Mouse (Mus musculus): ENCODE measurements around the gene Ndc80.
"Not testable (repeated sequence)": the region's sequence is repeated elsewhere in the genome, so short reads cannot be mapped to it uniquely, and the experiment has no call there.

The Ndc80 gene

DNA sequence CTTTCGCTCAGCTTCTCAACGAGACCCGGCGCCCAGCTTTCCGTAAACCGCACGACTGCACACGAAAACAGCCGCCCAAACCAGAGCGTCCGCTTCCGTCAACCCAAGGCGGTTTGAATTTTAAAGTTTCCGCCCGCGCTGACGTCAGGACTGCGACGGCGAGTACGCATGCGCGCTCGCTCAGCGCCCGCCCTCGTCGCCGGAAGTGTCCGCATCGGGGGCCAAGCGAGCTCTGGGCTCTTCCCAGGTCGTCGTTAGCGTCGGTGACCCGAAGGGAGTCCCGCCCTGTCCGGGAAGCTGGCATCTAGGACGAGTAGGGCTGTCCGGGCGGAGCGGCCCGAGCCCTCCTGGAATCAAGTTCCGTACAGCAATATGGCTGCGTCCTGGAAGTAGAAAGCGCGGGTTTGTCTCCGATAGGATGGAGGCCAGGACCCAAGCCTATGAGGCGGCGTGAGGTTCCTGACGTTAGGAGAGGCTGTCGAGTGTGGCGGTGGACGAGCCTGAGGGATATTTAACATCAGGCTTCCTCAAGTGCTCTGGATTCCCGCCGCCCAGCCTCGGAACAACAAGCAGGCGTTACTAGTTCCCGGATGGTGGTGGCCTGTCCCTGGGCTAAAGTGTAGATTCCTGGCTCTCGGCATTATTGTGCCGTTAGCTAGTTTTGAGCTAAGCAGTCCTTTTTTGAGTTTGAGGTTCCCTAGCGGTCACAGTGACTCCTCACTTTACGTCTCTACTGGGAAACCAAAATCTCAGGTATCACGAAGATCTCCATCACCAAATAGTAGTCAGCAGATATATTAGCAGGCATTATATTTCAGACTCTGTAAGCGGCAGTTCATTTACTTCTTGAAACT, at the start of gene Ndc80:
Ndc80 (minus strand) TSS at position 147 of the 854 bp plus-strand sequence.
- DNase-seq = peak; percentile 92

DNA sequence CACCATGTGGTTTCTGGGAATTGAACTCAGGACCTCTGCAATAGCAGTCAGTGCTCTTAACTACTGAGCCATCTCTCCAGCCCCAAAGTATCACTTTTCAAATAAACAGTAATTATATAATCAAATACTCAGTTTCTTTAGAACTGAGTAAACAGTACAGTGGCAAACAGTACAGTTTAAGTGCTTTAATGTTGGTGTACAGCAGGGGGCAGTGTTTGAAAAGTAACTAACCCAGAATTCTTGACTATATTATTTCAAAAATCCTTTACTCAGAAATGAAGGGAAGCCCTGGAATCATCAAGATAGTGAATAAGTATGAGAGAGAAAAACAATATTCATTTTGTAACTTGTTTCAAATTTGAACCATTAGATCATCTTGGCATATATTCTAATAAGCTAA, 35.0 kb upstream of the Ndc80 start:
- no peak for DNase-seq

DNA sequence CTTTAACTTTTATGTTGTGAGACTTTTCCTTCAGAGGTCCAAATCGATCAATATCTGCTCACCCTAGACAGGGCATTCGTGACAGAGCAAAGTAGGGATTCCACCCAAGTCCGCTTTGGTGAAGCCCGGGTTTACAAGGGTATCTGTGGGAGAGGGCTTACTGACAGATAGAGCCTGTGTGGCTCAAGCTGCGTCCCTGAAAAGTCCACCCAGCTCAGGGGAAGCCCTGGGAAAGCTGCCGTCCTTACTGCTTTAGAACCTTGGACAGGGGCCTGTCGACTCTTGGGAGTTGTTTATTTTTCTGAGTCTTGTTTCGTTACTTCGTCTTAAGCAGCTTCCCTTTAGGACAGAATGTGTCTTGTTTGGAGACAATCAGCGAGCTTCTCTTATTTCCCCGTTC, 26.2 kb upstream of the Ndc80 start:
- DNase-seq = no peak

DNA sequence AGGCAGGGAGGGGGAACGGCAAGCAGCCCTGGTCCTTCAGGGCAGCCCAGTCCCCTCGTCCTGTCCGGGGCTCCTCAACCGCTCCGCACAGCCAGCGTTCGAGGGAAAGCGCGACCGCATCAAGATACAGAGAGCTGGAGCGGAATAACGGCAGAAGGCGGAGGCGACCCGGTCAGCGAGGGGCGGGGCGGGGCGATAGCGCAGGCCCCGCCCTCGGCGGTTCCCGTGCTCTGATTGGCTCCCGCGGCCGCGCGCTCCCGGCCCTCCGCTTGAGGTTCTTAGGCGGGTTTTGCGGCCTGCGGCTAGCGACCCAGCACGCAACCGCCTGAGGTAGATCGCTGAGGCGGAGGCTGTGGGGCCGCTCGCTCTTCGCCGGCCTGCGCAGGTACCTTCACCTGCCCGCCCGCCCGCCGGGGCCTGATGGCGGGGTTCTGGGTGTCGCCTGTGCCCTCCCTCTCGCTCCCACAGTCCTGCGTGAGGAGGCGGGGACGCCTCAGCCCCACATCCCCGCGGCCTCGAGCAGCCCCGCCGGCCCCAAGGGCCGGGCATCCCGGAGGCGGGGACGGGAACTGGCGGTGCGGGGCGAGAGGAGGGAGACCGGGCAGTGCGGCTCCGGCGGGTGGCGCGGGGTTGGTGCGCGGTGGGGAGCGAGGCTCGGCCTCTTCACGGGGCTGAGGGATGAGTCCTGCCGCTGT, 25.2 kb upstream of the Ndc80 start, which contains the start of gene Spdya:
Spdya (plus strand) TSS at position 305 of the 695 bp plus-strand sequence.
- DNase-seq = peak; percentile 92

DNA sequence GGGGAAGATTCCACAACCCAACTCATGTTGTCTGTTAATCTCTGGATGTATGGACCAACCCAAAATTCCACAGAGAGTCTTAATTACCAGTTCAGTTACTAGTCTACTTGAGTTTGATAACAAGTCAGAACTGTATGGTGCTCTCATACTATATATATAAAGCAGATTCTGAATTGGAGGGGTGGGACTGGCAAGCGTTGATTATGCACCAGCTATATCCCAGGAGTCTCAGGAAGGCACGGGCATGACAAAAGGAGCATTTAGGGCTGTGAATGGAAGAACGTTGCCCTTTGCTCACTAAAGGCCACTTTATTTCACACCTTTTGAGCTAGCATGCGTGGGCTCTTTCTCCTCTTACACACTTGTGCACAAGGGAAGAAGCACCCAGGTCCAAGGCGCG, 24.7 kb upstream of the Ndc80 start:
- no peak for DNase-seq

DNA sequence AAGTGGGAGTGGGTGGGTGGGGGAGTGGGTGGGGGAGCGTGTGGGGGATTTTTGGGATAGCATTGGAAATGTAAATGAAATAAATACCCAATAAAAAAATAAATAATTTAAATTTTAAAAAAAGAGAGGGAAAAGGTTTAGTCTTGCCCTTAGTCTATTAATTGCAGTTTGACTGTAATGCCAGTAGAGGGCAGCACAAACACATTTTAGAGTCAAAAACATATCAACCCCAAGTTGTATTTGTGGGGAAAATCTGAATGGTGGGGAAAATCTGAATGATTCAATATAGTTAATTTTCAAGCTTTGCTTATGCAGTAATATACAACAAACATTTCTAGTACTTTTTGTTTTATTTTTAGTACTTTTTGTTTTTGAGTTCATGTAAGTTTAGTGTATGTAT, 21.9 kb upstream of the Ndc80 start:
- no peak for DNase-seq

DNA sequence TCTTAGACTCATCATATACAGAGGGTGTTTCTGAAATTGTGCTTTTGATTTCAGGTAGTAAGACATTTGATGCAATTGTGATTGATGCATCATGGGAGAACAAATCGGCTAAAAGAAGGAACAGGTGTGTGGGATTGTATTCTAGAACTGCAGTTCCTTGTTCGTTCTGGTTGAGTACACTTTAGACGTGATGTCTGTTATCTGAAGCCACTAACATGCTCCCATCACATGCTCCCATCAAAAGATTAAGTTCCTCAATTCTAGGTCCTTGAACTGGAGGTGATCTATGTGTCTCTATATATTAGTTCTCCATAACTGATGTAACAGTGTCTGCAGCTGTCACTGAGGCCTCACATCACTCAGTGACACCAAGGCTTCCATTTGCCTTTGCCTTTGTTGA, 10.5 kb upstream of the Ndc80 start:
- no peak for DNase-seq

DNA sequence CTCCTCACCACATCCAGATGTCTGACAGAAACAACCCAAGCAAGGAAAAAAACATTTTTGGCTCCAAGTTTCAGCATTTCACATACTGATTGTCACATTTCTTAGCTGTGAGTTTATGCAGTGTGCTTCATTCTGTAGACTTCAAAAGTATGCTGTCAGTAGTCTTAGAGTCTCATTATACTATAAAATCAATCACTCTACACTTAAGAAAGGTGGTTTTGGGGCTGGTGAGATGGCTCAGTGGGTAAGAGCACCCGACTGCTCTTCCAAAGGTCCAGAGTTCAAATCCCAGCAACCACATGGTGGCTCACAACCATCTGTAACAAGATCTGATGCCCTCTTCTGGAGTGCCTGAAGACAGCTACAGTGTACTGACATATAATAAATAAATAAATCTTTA, 8.9 kb upstream of the Ndc80 start:
- DNase-seq = not testable (repeated sequence)

DNA sequence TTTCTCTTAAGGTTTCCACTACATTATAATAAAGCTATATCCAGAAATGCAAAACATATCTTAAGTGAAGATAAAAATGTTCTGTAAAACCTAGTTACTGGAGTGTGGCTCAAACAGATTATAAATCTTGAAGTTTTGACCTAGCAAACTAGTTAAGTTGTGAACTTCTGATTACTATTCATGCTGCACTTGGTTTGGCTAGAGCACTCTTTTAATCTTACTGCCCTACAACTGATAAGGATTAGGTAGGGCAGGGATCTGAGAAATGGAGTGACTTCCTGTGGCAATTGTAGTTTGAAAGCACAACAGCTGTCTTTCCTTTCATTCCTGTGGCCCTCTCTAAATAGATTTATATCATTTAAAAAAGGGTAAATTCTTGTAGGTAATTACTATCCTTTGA, 1.4 kb upstream of the Ndc80 start:
- DNase-seq = no peak

DNA sequence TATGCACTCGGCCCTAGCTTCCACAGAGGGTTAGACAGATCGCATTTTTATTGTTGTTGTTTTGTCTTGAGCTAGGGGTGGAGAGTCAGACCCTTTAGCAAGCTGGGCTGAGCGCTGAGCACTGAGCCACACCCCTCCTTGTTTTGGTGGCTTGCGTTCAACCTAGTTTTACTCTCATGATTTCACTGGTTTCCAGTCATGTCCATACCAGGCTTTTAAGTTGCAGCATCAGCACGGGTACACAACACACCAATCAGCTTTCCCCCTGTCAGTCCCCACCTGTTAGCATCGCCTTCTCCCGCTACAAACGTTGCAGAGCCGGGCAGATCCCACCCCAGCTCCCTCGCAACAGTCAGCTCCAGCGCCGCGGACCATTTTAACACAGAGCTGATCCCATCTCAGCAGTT, 352 bp downstream of the Ndc80 start:
- DNase-seq = peak; percentile 54

DNA sequence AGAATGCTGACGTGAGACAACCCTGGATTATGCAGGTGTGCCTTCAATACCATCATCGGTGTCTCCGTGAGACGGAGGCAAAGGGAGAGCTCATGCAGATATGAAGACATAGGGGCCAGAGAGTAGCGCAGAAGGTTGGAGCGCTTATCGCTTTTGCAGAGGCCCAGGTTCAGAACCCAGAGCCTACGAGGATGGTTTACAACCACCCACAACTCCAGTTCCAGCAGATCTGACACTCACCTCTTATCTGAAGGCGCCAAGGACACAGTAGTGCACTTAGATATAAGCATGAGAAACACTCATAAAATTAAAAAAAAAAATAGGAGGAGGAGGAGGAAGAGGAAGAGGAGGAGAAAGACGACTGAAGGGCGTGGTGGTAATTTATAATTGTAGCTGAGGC, 16.4 kb downstream of the Ndc80 start:
- peak; percentile 39 for DNase-seq

DNA sequence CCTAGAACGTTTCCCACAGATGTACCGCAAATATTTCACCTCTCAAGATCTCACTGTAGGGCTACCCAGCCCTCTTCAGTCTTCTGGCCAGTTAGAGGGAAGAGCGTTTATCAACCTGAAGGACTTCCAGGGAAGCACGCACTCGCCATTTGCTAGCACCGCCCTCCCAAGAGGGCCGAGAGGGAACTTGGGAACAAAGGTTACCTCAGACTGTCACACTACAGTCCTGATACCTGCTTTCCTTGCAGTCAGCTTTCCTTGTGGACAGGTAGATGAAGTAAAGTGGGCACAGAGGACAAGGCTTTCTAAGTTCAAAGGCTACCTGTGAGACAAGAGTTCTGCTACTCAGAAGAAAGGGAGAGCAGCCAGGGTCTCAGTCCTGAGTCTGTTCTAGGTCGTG, 19.8 kb downstream of the Ndc80 start:
- no peak for DNase-seq

DNA sequence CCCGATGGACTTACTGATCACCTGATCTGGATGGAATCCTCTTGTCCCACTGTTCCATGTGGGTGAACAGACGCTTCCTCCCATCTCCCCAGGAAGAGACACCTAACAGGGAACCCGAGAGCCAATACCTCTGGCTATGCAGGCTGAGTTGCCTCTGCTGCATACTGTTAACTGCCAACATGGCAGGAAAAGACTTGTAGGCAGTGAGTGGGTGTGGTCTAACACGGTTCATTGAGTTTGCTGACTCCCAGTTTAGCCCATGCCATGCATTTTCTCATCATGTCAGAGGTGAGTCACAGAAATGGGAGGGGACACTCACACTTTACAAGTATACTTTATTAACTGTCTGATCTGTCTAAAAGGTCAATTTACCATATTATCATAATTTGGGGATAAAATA, 30.9 kb downstream of the Ndc80 start:
- no peak for DNase-seq

DNA sequence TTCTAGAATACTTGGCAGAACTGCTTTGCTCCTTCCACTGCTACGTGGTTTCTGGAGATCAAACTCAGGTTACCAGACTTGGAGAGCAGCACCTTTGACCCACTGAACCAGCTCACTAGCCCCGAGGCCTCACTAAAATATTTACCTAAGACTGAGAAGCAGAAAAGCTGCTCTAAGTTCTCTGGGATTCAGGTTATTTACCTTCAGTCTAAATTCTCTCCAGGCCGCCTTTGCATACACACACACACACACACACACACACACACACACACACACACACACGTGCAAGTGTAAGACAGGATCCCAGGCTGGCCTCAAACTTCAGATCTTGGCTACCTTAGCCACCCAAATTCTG, 35.3 kb downstream of the Ndc80 start:
- no peak for DNase-seq

DNA sequence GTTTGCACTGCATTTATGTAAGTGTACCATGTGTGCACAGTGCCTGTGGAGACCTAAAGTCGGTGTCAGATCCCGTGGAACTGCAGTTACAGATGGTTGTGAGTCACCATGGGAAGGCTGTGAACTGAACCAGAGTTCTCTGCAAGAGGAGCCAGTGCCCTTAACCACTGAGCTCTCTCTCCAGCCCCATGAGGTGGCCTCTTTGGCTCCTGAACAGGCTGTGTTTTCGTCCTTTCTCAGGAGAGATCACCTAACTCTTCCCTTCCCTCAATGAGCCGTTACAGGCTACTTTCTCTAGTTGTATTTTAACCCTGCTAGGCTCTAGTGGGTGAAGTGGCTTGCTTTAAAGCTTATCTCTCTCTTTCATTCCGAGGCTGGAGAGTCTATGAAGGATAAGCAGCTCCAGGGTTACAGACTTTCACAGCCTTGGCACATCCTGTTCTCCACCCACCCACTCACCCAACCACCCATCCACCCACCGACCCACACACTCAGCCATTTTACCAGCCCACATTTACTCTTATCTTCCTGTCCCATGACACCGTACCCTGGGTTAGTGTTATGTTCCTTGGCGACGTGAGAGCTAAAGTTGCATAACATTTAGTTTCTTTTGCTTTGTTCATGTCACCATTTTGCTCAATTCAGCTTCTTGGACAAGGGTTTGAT, 35.9 kb downstream of the Ndc80 start:
- peak; percentile 28 for DNase-seq

DNA sequence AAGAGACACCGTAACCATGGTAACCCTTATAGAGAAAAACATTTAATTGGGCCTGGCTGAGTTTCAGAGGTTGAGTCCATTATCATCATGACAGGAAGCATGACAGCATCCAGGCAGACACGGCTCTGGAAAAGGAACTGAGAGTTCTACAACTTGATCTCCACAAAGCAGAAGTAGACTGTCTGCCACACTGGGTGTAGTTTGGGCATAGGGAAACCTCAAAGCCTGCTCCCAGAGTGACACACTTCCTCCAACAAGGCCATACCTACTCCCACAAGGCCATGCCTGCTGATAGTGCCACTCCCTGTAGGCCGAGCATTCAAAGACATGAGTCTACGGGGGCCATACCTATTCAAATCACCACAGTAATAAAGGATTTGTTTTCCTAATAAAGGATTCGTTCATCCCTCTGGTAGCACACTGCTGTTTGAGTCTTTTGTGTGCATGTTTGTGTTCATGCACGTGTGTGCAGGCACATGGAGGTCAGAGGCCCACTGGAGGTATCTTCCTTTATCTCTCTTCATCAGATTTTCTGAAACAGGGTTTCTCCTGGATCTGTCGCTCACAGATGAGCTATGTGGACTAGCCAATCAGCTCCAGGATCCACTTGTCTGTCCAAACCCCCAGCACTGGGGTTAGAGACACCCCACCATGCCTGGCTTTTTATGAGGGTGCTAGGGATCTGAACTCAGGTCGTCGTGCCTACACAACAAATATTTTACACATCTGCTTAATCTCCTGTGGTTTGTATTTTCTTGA, 36.8 kb downstream of the Ndc80 start:
- DNase-seq = no peak

DNA sequence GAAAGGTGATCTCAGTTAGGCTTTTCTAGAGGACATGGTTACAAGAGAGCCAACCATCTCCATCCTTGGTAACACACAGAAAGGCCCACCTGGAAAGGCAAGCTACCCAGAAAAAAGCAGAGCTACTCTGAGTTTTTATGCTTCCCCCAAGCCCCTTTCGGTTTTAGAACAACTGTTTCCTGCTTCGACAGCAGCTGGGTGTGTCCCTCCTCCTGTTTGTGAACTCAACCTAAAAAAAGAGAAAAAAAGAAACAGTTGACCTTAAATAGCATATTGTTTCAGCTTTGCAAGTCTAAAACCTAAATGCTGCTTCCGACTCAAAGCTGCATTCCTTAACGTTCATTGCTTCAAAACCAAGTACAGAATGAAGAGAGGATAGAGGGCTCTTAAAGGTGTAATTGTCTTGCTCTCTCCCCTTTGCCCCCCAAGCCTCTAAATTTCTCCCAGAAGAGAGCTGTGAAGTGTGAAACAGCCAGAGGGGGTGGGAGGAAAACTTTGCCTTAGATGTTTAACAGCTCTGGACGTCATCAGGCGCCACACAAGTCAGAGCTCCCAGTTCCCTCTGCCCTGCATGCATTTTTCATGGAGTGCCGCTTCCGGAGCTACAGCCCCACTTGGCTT, 40.3 kb downstream of the Ndc80 start:
- peak; percentile 13 for DNase-seq

DNA sequence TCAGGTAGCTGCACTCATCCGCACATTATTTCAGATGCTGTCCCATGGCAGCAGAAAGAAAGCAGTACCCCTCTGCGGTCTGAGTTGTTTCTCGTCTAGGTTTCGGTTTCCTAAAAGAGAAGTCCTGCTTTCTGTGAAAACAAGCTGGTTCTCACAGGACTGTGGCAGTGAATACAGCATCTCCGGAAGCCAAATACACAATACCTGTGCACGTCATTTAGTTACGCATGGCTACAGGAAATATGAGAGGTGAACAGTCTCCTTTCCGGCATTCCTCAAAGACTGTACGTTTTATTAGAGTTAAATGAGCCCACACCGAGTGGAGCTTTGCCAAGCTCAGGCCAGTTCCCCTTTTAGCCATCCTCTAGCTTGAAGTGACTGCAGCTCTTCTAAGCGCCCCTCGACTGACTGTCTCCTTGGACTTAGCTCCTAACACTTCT, 40.8 kb downstream of the Ndc80 start:
- DNase-seq = no peak

DNA sequence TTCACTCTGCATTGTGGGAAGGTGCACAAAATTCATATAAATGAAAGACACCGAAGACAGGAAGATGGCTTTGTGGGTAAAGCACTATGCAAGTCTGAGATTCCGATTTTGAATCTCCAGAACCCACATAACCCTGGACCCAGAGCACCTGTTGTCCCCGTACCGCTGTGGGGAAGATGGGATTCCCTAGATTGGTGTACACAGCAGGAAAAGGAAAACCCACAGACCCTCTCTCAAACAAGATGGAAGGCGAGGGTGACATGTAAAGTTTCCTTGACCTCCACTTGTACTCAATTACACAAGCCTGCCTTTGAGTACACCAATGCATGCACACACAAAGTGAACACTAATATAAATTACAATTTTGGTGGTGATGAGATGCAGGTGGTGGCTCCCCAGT, 41.9 kb downstream of the Ndc80 start:
- DNase-seq = no peak

DNA sequence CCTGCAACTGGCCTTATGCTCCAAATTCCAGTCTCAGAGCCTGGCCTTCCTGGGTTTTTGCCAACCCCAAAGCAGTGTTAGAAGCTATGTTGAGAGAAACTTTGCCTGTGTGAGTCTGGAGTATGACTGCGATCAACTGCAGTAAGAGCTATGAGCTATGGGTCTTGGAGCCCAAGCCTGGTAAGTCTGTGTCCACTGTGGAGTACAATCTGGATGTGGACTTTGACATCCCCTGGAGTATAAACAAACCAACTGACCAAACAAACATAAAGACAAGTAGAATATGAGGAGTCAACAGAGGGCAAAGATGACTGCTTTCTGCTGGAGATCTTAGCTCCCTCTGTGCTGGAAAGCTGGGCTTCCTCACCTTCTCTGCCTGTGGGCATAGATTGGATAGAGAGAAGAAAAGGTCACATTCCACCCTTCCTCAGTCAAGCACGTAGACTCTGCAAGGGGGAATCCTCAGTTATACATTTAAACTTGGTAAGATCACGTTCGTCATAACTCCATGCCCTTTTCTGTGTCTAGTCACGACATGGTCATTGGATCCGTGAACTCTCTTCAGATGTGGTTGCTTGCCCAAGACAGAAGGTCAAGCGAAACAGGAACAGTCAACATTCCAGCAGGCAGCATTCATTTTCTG, 43.1 kb downstream of the Ndc80 start:
- DNase-seq = no peak

DNA sequence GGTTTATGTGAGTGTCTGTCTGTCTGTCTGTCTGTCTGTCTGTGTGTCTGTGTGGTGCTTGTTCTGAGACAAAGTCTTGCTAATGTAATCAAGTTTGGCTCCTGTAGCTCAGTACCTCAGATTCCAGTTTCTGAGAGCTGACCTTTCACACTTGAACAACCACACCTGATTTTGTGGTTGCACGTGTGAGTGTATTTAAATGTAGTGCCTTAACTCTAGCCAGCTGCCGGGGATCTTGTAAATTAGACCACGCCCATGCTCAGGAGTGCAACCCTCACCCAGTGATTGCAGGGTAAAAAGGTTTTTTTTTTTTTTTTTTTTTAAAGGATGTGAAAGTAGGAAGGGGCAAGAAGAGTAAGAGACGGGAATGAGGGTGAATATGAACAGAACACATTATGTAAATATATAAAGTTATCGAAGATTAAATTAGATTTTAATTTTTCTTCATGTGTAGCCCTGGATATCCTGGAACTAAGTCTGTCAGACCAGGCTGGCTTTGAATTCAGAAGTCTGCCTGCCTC, 47.2 kb downstream of the Ndc80 start:
- DNase-seq = no peak

DNA sequence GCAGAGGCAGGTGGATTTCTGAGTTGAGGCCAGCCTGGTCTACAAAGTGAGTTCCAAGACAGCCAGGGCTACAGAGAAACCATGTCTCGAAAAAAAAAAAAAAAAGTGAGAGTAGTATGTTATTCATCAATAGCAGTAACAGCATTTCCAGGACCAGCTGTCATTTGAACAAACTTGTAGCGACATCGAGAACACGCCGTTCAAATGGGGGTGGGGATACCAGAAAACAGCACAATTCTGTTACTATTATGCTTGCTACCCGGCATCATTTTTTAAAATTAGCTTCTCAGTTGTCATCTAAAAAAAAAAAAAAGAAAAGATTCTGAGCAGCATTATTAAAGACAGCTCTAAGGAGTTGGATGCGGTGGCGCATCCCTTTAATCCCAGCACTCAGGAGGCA, 49.2 kb downstream of the Ndc80 start:
- no peak for DNase-seq
